ENCODE assay signal across 19 mouse cellular contexts in the genomic region with DNA sequence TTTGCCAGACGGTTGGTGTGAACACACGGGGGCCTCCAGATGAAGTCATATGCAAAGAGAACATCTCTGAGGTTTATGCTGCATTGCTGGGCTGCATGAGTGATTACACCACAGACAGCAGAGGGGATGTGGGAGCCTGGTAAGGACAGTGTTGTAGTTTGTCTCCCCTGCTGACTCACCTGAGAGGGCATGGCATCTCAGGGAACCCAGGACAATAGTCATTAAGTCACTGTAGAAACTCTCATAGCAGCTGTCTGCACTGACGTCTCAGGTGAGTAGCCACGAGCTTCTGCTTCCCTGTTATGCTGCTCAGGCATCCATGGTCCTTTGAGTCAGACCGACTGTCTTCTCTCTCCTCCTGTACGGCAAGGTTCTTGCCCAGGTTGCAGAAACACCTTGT.
"Had no signal": no experiment of that assay in that cellular context is flagged by ENCODE, and none has a peak within 500 bp of the region (broad histone marks: within the 10 kb centered on the region; RNA-seq: fewer than 3 reads in every experiment).

No protein-coding gene starts in this region.

- H3K4me1 ChIP-seq: liver, embryonic 15.5 days; neural tube, embryonic 12.5 days had no signal

- DNase-seq: liver, postnatal 0 days; lung, embryonic 14.5 days; lung, postnatal 10 days; lung, postnatal 36 days; midbrain, embryonic 14.5 days; retina, postnatal 1 day; right cerebral cortex, adult 18-20 months; right cerebral cortex, postnatal 25 days; right cerebral cortex, postnatal 4 days; spleen, adult 18-20 months; thymus, adult 18-20 months; thymus, postnatal 14 days; thymus, postnatal 36 days had no signal

- H3K4me3 ChIP-seq: liver, embryonic 15.5 days; megakaryocyte, embryonic 14.5 days; neural tube, embryonic 12.5 days had no signal

- H3K4me2 ChIP-seq: liver, embryonic 15.5 days; lung, embryonic 14.5 days; midbrain, embryonic 11.5 days; neural tube, embryonic 12.5 days had no signal

- H3K27ac ChIP-seq: liver, embryonic 15.5 days; macrophage; neural tube, embryonic 12.5 days had no signal

- H3K9ac ChIP-seq: liver, embryonic 15.5 days; liver, postnatal 0 days; lung, embryonic 14.5 days; neural tube, embryonic 12.5 days had no signal

- H3K9me3 ChIP-seq: liver, embryonic 15.5 days; megakaryocyte, embryonic 14.5 days; neural tube, embryonic 12.5 days had no signal

- ATAC-seq: liver, postnatal 0 days; midbrain, embryonic 16.5 days had no signal

- H3K27me3 ChIP-seq: liver, embryonic 15.5 days; megakaryocyte, embryonic 14.5 days; neural tube, embryonic 12.5 days had no signal
